Mouse (Mus musculus) CH12.LX (cell line): ENCODE results near the gene R3hdm2.

Experiments used
- BHLHE40 ChIP-seq: IDR thresholded peaks from 2 replicates; pipeline ENCODE4 v1.6.1; 2011; ENCODE audit warnings: mild to moderate bottlenecking, low read depth, low read length, improper control_type of control experiment
- CTCF ChIP-seq, 2 experiments: IDR thresholded peaks in 1 of 2; conservative IDR thresholded peaks in 1 of 2; 2 replicates each; pipeline ENCODE4 v1.5.1; 2011 to 2012; ENCODE audit warnings: low read depth in 2 of 2, low read length in 2 of 2, improper control_type of control experiment in 1 of 2, inconsistent platforms in 1 of 2, mild to moderate bottlenecking in 1 of 2, moderate library complexity in 1 of 2
- ELF1 ChIP-seq: IDR thresholded peaks from 2 replicates; pipeline ENCODE4 v1.6.1; 2014; ENCODE audit warnings: low read depth, mild to moderate bottlenecking, inconsistent platforms, low read length, improper control_type of control experiment
- EP300 ChIP-seq: IDR thresholded peaks from 2 replicates; pipeline ENCODE4 v1.6.1; 2011; ENCODE audit warnings: low read length, improper control_type of control experiment
- ETS1 ChIP-seq: conservative IDR thresholded peaks from 2 replicates; pipeline ENCODE4 v1.6.1; 2012; ENCODE audit warnings: low read depth, mild to moderate bottlenecking, inconsistent platforms, low read length, improper control_type of control experiment, moderate library complexity
- GABPA ChIP-seq: IDR thresholded peaks from 2 replicates; pipeline ENCODE4 v1.6.1; 2012; ENCODE audit warnings: low read depth, low read length, improper control_type of control experiment, inconsistent platforms; ENCODE audit not compliant: insufficient replicate concordance
- MEF2A ChIP-seq: IDR thresholded peaks from 2 replicates; pipeline ENCODE4 v1.6.1; 2014; ENCODE audit warnings: low read depth, mild to moderate bottlenecking, inconsistent platforms, low read length, improper control_type of control experiment, borderline replicate concordance
- MYC ChIP-seq: IDR thresholded peaks from 2 replicates; pipeline ENCODE4 v1.6.1; 2011; ENCODE audit warnings: low read depth, mild to moderate bottlenecking, improper control_type of control experiment, low read length
- POLR2A ChIP-seq: IDR thresholded peaks from 2 replicates; pipeline ENCODE4 v1.6.1; 2011; ENCODE audit warnings: low read depth, mild to moderate bottlenecking, improper control_type of control experiment, low read length
- POLR2AphosphoS2 ChIP-seq: IDR thresholded peaks from 2 replicates; pipeline ENCODE4 v1.6.1; 2011; ENCODE audit warnings: low read depth, low read length, improper control_type of control experiment
- USF2 ChIP-seq: conservative IDR thresholded peaks from 2 replicates; pipeline ENCODE4 v1.6.1; 2011; ENCODE audit warnings: low read depth, low read length, improper control_type of control experiment
- ZC3H11A ChIP-seq: IDR thresholded peaks from 2 replicates; pipeline ENCODE4 v1.6.1; 2012; ENCODE audit warnings: low read depth, mild to moderate bottlenecking, inconsistent platforms, low read length, improper control_type of control experiment
- ZKSCAN1 ChIP-seq: IDR thresholded peaks from 2 replicates; pipeline ENCODE4 v1.6.1; 2012; ENCODE audit warnings: low read depth, inconsistent platforms, low read length, improper control_type of control experiment, borderline replicate concordance

GRCm38 (mm10) chr10:127341360-127341690 is 38.8 kb upstream of the R3hdm2 start:
- TF ChIP-seq BHLHE40 (no peak), CTCF (conservative IDR thresholded peaks at IDR 0.05 in 1 of 2, IDR thresholded peaks at IDR 0.05 in 1 of 2; ENCODE audit: low read depth in 2 of 2, low read length in 2 of 2) (no peak), POLR2A (no peak), ETS1 (no peak), GABPA (no peak), USF2 (no peak), MEF2A (no peak), ZKSCAN1 (no peak), ELF1 (no peak), POLR2AphosphoS2 (no peak), EP300 (no peak), MYC (no peak), ZC3H11A (no peak)
